Mouse (Mus musculus) midbrain, embryonic 15.5 days (tissue): ENCODE data around the gene Nf2. TPM values are rescaled to one million over a fixed set of nuclear protein-coding genes. Genes with fewer than 3 reads are reported as not detected.
A peak's percentile ranks its signal among the peaks of the same experiment; 100 is the strongest.
"Not testable (repeated sequence)": the region's sequence is repeated elsewhere in the genome, so short reads cannot be mapped to it uniquely, and the experiment has no call there.

Experiments
- ATAC-seq: fragments of 200-750 bp; cut with Nextera tagmentation; replicated peaks from 2 replicates; pipeline ENCODE4 v1.8.0; 2017; ENCODE audit warnings: moderate TSS enrichment
- H3K27ac ChIP-seq: fragments of 300-500 bp; sonication (generic); 2 replicates; pipeline ENCODE4 v1.5.1; 2015; ENCODE audit warnings: mild to moderate bottlenecking, inconsistent platforms
- H3K27me3 ChIP-seq: fragments of 300-500 bp; sonication (generic); replicated peaks from 2 replicates; pipeline ENCODE4 v1.6.1; 2015; ENCODE audit warnings: inconsistent platforms
- H3K36me3 ChIP-seq: fragments of 300-500 bp; sonication (generic); replicated peaks from 2 replicates; pipeline ENCODE4 v1.6.1; 2015; ENCODE audit warnings: inconsistent platforms
- H3K4me1 ChIP-seq: fragments of 300-500 bp; sonication (generic); 2 replicates; pipeline ENCODE4 v1.6.1; 2015; ENCODE audit warnings: inconsistent platforms
- H3K4me2 ChIP-seq: fragments of 300-500 bp; sonication (generic); 2 replicates; pipeline ENCODE4 v1.6.1; 2015; ENCODE audit warnings: inconsistent platforms, mild to moderate bottlenecking, moderate library complexity
- H3K4me3 ChIP-seq: fragments of 300-500 bp; sonication (generic); 2 replicates; pipeline ENCODE4 v1.5.1; 2015; ENCODE audit warnings: mild to moderate bottlenecking, inconsistent platforms
- H3K9ac ChIP-seq: fragments of 300-500 bp; sonication (generic); 2 replicates; pipeline ENCODE4 v1.6.1; 2015; ENCODE audit warnings: mild to moderate bottlenecking, inconsistent platforms
- H3K9me3 ChIP-seq: fragments of 300-500 bp; sonication (generic); 2 replicates; pipeline ENCODE4 v1.6.1; 2016; ENCODE audit warnings: inconsistent platforms
- WGBS: fragments of 180-500 bp; shearing (Covaris S2); methylation state at CpG from one replicate; pipeline ENCODE4 v1.1.7; 2015; ENCODE audit warnings: mixed read lengths; 5-methylcytosine and 5-hydroxymethylcytosine counted together
- polyA plus RNA-seq: library from polyadenylated mRNA; unstranded; fragments of >200 nt; fragmentation: Nextera tagmentation; extraction: Ambion mirVana; gene quantifications from 2 replicates; pipeline ENCODE4 v1.2.1, GENCODE M21; 2015

The Nf2 gene
- polyA plus RNA-seq, 1 experiment from 2014 or later: 66.8 TPM

GRCm38 (mm10) chr11:4833295-4833939 lies 15.9 kb downstream of the Nf2 start:
- Histone ChIP-seq H3K4me2 (no peak overlapping the region), H3K27ac (no peak overlapping the region), H3K9me3 (no peaks in the 10 kb centered on the region), H3K27me3 (no peaks in the 10 kb centered on the region), H3K4me1 (no peaks in the 10 kb centered on the region), H3K4me3 (no peak overlapping the region), H3K36me3 (no peaks in the 10 kb centered on the region), H3K9ac (no peak overlapping the region)
- no peak for ATAC-seq
- 79% methylated on average over 3 of the region's 3 CpGs for WGBS

GRCm38 (mm10) chr11:4831066-4831465 lies 18.3 kb downstream of the Nf2 start:
- no peak overlapping the region for H3K4me2 ChIP-seq
- no peak overlapping the region for H3K4me3 ChIP-seq
- H3K4me1 ChIP-seq: no peaks in the 10 kb centered on the region
- H3K9me3 ChIP-seq: no peaks in the 10 kb centered on the region
- H3K9ac ChIP-seq: no peak overlapping the region
- no peaks in the 10 kb centered on the region for H3K27me3 ChIP-seq
- no peaks in the 10 kb centered on the region for H3K36me3 ChIP-seq
- no peak overlapping the region for H3K27ac ChIP-seq
- ATAC-seq: no peak

- Histone ChIP-seq H3K27ac (no peak overlapping the region), H3K4me2 (no peak overlapping the region), H3K9me3 (no peaks in the 10 kb centered on the region), H3K36me3 (no peaks in the 10 kb centered on the region), H3K4me1 (no peaks in the 10 kb centered on the region), H3K4me3 (no peak overlapping the region), H3K9ac (no peak overlapping the region), H3K27me3 (no peaks in the 10 kb centered on the region)
- WGBS: 86% methylated on average over 2 of the region's 2 CpGs
- no peak for ATAC-seq
Observed at GRCm38 (mm10) chr11:4827916-4828315, 21.4 kb downstream of the Nf2 start.

- H3K4me3 ChIP-seq: no peak overlapping the region
- H3K27ac ChIP-seq: no peak overlapping the region
- H3K4me2 ChIP-seq: no peak overlapping the region
- H3K27me3 ChIP-seq: no peaks in the 10 kb centered on the region
- no peak for ATAC-seq
- no peak overlapping the region for H3K9ac ChIP-seq
- no peaks in the 10 kb centered on the region for H3K36me3 ChIP-seq
- H3K9me3 ChIP-seq: no peaks in the 10 kb centered on the region
- H3K4me1 ChIP-seq: no peaks in the 10 kb centered on the region
Observed at GRCm38 (mm10) chr11:4827340-4827739, 22.0 kb downstream of the Nf2 start.

GRCm38 (mm10) chr11:4826152-4826778 lies 23.1 kb downstream of the Nf2 start:
- Histone ChIP-seq H3K9me3 (no peaks in the 10 kb centered on the region), H3K36me3 (no peaks in the 10 kb centered on the region), H3K4me1 (no peaks in the 10 kb centered on the region), H3K4me2 (no peak overlapping the region), H3K27me3 (no peaks in the 10 kb centered on the region), H3K9ac (no peak overlapping the region), H3K27ac (no peak overlapping the region), H3K4me3 (no peak overlapping the region)
- 96% methylated on average over 3 of the region's 3 CpGs for WGBS
- ATAC-seq: no peak

GRCm38 (mm10) chr11:4823655-4824312 lies 25.6 kb downstream of the Nf2 start:
- Histone ChIP-seq H3K4me2 (no peak overlapping the region), H3K4me3 (no peak overlapping the region), H3K4me1 (no peaks in the 10 kb centered on the region), H3K27ac (no peak overlapping the region), H3K36me3 (no peaks in the 10 kb centered on the region), H3K27me3 (no peaks in the 10 kb centered on the region), H3K9me3 (no peaks in the 10 kb centered on the region), H3K9ac (no peak overlapping the region)
- ATAC-seq: no peak
- 95% methylated on average over 6 of the region's 6 CpGs for WGBS

- H3K27me3 ChIP-seq, H3K4me2 ChIP-seq, H3K4me1 ChIP-seq, H3K4me3 ChIP-seq, H3K36me3 ChIP-seq, ATAC-seq, H3K9me3 ChIP-seq, H3K9ac ChIP-seq, H3K27ac ChIP-seq: not testable (repeated sequence)
- WGBS: 95% methylated on average over 4 of the region's 4 CpGs
Observed at GRCm38 (mm10) chr11:4822446-4822842, 26.9 kb downstream of the Nf2 start.

GRCm38 (mm10) chr11:4821492-4822445 lies 27.6 kb downstream of the Nf2 start:
- 46% methylated on average over 7 of the region's 7 CpGs for WGBS
- H3K4me1 ChIP-seq: no peaks in the 10 kb centered on the region
- no peaks in the 10 kb centered on the region for H3K36me3 ChIP-seq
- no peaks in the 10 kb centered on the region for H3K9me3 ChIP-seq
- H3K9ac ChIP-seq: no peak overlapping the region
- no peak overlapping the region for H3K4me2 ChIP-seq
- no peaks in the 10 kb centered on the region for H3K27me3 ChIP-seq
- no peak overlapping the region for H3K27ac ChIP-seq
- ATAC-seq: peak; percentile 63; the same call in 1 of the 2 replicates
- no peak overlapping the region for H3K4me3 ChIP-seq

GRCm38 (mm10) chr11:4814507-4815450 lies 34.6 kb downstream of the Nf2 start:
- Histone ChIP-seq H3K4me1 (no peaks in the 10 kb centered on the region), H3K4me2 (no peak overlapping the region), H3K9me3 (no peaks in the 10 kb centered on the region), H3K27ac (no peak overlapping the region), H3K9ac (no peak overlapping the region), H3K27me3 (no peaks in the 10 kb centered on the region), H3K36me3 (no peaks in the 10 kb centered on the region), H3K4me3 (no peak overlapping the region)
- 90% methylated on average over 7 of the region's 7 CpGs for WGBS
- ATAC-seq: no peak

- no peak for ATAC-seq
- Histone ChIP-seq H3K27ac (no peak overlapping the region), H3K9ac (no peak overlapping the region), H3K9me3 (no peaks in the 10 kb centered on the region), H3K4me3 (no peak overlapping the region), H3K27me3 (no peaks in the 10 kb centered on the region), H3K4me1 (0 out of 2 replicates have a peak, but pooled peaks cover 5% of the 10 kb centered on the region), H3K36me3 (no peaks in the 10 kb centered on the region), H3K4me2 (no peak overlapping the region)
- whole genome bisulfite sequencing: 67% methylated on average over 6 of the region's 6 CpGs
Observed at GRCm38 (mm10) chr11:4808311-4808710, 41.0 kb downstream of the Nf2 start.

- ATAC-seq: no peak
- Histone ChIP-seq H3K4me1 (0 out of 2 replicates have a peak, but pooled peaks cover 5% of the 10 kb centered on the region), H3K4me3 (no peak overlapping the region), H3K4me2 (no peak overlapping the region), H3K36me3 (no peaks in the 10 kb centered on the region), H3K27ac (no peak overlapping the region), H3K27me3 (no peaks in the 10 kb centered on the region), H3K9me3 (no peaks in the 10 kb centered on the region), H3K9ac (no peak overlapping the region)
- WGBS: 90% methylated on average over 6 of the region's 6 CpGs
Observed at GRCm38 (mm10) chr11:4806031-4806715, 43.2 kb downstream of the Nf2 start.
